Mouse (Mus musculus) megakaryocyte, adult 5-6 weeks (primary cell): Measurements from ENCODE around the gene Sardh. TPM values are rescaled to one million over a fixed set of nuclear protein-coding genes. Genes with fewer than 3 reads are reported as not detected.

Experiments used
- ATAC-seq: 2 replicates; pipeline ENCODE4 v1.8.0; 2016; ENCODE audit warnings: mild to moderate bottlenecking, inconsistent platforms; ENCODE audit not compliant: poor library complexity, severe bottlenecking
- total RNA-seq, 2 experiments: library from RNA; stranded (forward) in 1 of 2; stranded (reverse) in 1 of 2; fragments of 153-499, 151-499 nt in 1 of 2; fragments of 221-1000, 200-1000 nt in 1 of 2; gene quantifications; 2 replicates each; pipeline versions ENCODE4 v1.2.3 to v1.2.4; 2015 to 2017

Gene Sardh
- total RNA-seq, 2 experiments from 2014 or later = 2.0 TPM; not detected in 1

DNA sequence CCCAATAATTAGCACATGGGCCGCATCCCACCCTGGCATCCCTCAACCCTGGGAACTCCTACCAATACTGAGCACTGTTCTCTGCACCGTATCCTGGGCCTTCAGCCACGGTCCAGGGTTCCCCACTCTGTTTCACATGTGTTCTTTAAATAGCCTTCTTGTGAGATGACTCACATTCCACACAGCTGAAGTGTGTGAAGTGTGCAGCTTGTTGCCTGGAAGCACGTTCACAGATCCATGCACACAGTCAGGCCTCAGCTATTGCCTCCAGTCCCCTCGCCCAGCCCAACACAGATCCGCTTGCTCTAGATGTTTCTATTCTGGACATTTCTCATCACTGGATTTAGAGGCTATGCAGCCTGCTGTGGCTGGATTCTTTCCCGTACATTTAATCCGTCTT is 69.0 kb downstream of the Sardh start:
- ATAC-seq = no peak

DNA sequence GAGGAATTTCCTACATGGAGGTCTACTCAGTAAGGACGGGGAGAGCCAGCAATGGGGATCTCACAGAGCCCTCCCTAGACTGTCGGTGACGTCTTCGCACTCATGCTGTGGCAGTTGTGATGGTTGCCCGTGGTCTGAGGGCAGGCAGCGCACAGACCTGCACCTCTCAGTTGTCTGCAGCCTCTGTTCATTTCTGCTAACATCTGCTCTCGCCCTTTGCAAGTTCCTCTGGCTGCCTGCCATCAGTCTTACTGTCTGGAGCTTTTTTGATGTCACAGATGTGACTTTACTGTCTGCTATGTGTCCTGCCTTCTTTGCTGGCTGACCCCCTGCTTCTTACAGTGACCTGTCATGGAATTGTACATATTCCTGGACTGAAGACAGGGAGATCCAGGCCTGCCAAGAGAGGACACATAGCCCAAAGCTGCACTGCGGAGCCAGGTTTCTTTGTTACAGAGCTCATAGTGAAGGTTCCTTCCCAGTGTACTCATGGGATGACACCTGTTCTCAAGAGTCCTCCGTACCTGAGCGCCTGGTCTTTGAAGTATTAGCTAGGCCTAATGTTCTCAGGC is 72.4 kb downstream of the Sardh start:
- ATAC-seq = no peak

DNA sequence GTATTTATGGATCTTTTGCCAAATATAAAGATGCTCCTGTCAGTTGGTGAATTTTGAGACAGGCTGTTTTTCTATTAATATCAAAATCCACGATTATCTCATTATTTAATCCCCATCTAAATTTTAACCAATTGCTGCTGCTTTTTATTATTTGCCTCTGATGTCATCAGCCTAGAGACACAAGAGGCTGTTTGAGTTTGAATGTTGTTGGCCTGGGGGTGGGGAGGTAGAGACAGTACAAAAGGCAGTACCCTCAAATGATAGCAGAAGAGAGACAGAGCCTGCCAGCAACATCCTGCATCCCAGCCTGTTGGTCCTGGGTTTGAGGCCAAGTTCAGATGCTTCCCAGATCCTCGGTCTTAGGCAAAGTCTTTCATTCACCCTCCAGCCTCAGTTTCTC is 73.9 kb downstream of the Sardh start:
- ATAC-seq = no peak

DNA sequence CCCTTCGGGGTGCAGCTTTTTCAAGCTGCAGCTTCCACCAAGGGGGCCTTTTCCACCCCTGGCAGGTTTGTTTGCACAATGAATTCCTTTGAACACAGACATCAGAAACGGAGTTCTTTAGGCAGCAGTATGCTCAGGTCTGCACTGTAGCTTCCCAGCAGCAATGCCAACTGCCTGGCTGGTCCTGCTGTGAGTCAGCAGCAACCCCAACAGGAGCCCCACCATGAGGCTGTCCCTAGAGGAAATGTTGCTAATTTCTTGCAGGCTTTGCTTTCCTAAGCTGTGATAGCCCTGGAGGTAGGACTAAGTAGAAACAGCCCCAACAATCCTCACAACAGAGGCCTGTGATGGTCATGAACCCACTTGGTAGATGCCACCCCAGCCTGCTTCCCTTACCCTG is 81.1 kb downstream of the Sardh start:
- no peak for ATAC-seq

DNA sequence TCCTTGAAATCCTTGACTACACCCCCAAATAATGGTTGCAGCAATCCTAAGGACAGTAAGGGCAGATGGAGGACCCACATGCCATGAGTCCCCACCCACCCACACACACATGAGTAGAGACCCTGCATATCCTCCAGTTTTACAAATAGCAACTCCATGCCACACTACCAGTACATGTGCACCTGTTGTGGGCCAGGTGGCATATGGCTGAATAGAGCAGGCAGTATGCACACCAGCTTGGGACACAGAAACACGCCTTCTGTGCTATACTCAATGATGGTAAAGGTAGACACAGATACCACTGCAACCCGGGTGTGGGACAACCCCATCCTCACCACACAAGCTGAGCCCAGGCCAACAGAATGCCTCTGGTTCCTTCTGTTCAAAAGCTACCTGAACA is 82.1 kb downstream of the Sardh start:
- no peak for ATAC-seq

DNA sequence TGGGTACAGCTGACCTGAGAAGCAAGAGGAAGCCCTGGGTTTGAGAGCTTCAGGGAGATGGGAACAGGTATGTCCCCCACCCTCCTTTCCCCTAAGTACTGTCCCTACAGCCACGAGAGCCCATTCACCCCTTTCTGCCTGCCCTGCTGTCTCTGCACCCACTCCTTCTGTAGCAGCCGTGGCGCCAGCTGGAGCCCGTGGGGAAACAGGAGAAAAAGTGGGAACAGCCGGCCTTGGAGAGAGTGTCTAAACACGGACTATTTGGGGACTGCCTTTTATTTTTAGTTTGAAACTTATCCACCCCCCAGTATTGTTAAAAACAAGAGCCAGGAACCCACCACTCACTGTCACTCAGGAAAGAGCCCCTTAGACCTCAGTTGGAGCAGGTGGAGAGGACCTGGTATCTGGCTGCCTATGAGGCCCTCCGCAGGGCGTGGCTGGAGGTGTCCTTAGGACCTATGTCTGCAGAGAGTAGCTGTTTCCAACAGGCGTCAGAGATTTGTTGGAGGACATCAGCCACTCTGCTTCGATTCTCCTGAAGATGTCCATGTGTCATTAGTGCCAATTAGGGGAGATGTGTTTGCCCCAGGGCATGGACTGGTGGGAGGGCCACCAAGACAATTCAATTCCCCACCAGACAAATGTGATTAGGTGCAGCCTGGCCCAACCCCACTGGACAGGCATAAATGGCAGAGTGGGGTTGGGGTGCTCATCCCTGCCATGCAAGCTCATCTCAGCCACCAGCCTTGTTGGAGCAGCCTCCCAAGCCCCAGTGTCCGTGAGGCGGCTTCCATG is 83.1 kb downstream of the Sardh start, which contains the start of gene Dbh:
TSS of gene Dbh (plus strand) at position 438 of the 795 bp plus-strand sequence.
- ATAC-seq = no peak

DNA sequence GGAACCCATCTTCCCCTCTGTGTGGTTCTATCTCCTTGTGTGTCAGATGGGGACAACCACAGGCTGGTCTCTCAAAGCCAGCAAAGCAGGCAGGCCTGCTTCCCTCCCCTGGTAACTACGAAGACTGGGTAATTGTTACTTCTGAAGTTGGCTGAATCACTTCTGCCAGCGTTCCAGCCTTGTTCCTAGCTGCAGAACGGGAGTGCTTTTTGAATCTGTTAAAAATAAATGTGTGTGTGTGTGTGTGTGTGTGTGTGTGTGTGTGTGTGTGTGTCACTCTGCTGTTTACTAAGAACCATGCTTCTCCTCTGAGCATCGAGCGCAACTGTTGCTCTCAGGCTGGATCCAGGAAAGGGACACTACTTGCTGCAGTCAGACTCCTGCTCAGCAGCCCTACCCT is 84.3 kb downstream of the Sardh start:
- ATAC-seq = no peak

DNA sequence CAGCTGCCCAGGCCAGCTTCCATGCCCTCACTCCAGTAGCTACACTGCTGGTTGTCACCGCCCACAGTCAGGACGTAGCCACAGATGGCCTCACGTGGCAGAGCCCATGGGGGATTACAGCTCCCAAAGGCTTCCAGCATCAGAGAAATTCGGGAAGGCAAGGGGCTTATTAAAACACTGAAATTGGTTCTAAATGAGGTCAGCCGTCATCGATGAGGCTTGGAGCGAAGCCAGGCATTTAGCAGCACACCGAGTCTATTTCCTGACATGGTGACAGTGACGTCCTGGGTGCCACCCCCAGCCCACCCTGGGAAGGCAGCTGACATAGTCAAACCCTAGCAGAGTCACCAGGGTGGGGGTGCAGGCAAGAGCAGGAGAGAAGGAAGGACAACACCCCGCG is 85.5 kb downstream of the Sardh start:
- ATAC-seq = no peak

DNA sequence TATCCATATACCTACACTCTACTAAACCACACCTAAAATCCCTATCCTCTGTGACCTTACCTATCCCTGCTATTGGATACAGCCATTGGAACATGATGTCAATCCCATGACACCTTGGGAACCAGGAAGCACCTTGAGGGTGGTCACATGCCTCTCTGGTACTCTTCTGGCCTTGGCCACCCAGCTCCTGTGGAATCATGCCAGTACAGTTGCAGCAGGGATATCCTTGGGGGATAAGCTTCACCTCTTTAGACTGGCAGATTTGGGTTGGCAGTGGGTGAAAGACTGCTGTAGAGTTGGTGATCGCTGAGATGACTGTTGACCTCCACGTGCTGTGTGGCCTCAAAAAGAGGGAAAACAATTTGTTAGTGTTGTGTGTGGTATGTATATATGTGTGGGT is 86.6 kb downstream of the Sardh start:
- no peak for ATAC-seq

DNA sequence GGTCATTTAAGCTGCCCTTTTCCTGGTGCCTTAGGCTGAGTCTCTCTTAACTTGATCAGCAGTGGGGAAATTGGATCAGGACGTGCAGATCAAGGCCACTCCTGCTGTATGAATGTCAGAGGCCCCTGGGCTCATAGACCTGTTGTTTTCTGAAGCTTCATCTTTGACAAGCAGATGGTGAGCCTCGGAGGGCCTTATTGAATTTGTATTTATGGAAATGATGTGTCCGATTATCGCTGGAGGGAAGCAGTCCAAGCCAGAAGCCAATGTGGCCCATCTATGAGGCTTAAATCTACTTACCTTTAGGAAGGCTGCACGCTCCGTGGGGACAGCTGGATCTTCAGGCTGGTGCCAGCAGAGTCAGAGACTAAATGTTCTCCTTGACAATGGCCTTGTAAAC is 91.5 kb downstream of the Sardh start:
- no peak for ATAC-seq

DNA sequence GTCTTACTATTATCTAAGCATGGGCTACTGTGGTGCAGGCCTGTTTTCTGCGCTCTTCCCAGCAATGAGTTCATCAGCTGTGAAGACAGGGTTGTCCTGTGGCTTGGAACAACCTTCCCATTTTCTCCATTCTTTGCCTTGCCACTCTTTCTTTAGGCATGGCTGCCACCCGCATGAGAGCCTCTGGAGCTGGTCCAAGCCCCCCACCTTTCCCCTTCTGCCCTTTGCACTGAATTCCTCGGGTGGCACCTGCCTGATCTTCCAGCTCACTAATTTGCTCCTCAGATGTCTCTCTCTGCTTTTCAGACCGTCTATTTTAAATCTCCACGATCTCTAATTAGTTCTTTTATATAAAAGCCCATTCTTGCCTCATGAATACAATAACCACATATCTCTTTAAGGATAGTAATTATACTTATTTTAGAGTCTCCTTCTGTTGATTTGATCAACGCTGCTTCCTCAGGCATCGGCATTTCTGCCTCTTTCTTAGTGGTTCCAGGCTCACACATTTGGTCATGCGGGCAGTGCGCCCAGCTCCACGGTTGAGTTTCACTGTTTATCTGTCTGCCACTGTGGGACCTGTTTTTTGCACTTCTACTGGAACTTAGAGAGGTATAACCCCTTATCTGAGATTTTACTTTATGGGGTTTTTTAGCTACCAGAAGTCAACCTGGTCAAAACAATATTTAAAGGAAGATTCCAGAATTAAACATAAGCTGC is 93.5 kb downstream of the Sardh start:
- ATAC-seq = no peak

DNA sequence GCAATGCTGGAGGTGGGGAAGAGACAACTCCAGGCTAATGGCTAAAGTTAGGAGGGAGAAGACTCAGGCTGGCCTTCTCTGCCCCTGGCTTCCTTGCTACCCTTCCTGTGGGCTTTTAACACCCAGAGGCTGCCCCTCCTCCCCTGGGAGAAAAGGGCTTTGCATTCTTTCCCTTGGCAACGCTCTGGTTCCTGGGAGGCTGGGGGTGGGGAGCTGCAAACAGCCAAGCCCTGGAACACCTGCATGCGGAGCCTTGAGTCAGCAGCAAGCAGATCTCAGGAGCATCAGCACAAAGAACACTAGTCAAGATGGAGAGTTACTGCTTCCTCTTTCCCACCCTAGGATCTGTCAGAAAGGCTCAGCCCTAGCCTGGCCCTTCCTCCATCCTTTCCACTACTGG is 98.7 kb downstream of the Sardh start:
- no peak for ATAC-seq

DNA sequence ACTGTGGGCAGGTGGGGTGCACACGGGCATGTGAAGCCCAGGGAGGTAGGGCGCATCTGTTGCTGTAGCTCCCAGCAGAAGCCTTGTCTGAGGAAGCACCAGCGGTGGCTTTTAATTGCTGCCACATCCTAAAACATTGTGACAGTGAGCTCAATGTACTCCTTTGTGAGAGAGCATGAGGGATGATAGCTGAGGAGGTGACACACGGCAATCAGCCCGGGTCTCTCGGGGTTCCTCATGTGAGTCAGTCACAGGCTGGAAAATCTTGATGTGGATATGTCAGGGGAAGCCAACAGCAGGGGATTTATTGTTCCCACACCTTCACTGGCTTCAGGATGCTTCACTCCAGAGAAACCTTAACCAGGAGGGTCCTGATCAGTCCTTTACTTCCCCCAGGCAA is 101.3 kb downstream of the Sardh start:
- no peak for ATAC-seq

DNA sequence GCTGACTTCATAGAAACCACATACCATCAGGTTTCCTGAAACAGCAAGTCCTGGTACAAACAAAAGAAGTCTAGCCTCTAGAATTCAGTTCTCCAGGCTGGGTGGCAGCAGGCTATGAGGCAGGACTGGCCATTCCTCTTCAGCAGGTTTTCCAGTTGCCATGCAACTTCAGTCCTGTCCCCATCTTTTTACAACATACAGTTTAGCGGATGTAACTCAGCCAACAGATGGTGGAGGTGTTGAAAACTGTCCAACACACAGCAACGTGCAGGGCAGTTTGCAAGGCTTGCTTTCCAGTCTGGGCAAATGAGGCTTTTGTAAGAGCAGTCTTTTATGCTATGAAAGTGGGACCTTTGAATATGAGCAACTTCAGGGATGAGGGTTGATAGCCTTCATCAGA is 103.2 kb downstream of the Sardh start:
- ATAC-seq = no peak

DNA sequence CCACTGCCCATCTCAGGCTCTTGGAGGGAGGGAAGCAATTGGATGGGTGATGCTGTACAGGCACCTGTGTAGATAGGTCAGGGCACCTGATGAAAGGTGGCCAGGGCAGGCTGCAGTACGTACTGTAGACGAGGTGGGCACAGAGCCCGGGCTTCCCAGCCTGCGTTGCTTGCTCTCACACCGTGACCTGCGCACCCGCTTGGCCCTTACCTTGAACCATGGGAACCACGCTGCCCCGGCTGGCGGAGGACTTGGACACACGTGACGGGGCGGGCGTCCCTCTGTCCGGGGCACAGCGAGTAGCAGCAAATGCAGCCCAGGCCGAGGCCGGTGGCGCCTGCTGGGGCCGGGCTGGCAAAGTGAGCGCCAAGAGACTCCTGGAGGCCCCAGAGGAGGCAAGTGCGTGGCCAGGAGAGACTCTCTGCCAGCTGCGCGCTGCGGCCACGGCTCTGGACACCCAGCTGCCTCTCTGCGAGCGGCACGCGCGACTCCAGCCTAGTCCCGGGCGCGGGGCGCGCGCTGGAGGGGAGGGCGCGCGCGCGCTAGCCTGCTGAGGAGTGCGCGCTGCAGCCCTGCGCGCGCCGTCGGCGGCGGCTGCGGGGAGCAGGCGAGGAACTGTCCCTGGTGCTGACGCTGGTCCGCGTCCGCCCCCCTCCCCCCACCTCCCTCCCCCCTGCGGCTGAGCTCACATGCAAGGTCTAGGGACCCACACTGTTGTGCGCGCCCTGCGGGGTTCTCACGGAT is 106.0 kb downstream of the Sardh start, which contains the start of gene Fam163b:
TSS of gene Fam163b (minus strand) at position 542 of the 744 bp plus-strand sequence.
- no peak for ATAC-seq

Other genes starting within 250 kb of the Sardh start
- gene Cacfd1, start 238.4 kb downstream of the Sardh start, total RNA-seq (2015) = 11.9 and 14.9 TPM in 2 replicates
- 4.7 and 7.5 TPM in 2 replicates for gene Cacfd1, start 238.4 kb downstream of the Sardh start, total RNA-seq (2017)
- gene Slc2a6, start 220.3 kb downstream of the Sardh start, total RNA-seq (2015) = 23.0 and 23.3 TPM in 2 replicates
- gene Slc2a6, start 220.3 kb downstream of the Sardh start, total RNA-seq (2017) = 39.1 and 40.0 TPM in 2 replicates
- not detected in 2 replicates for gene Mymk, start 176.2 kb downstream of the Sardh start, total RNA-seq (2015)
- gene Mymk, start 176.2 kb downstream of the Sardh start, total RNA-seq (2017) = not detected in 2 replicates
- not detected in 2 replicates for gene Adamtsl2, start 169.0 kb downstream of the Sardh start, total RNA-seq (2015)
- not detected in 2 replicates for gene Adamtsl2, start 169.0 kb downstream of the Sardh start, total RNA-seq (2017)
- not detected in 2 replicates for gene Fam163b, start 105.8 kb downstream of the Sardh start, total RNA-seq (2015)
- gene Fam163b, start 105.8 kb downstream of the Sardh start, total RNA-seq (2017) = not detected in 2 replicates
- gene Dbh, start 83.1 kb downstream of the Sardh start, total RNA-seq (2015) = not detected in 2 replicates
- gene Dbh, start 83.1 kb downstream of the Sardh start, total RNA-seq (2017) = not detected in 2 replicates
- gene Vav2, start 178.7 kb upstream of the Sardh start, total RNA-seq (2015) = 5.9 and 8.0 TPM in 2 replicates
- 11.0 and 11.5 TPM in 2 replicates for gene Vav2, start 178.7 kb upstream of the Sardh start, total RNA-seq (2017)
- gene Brd3os, start 194.0 kb upstream of the Sardh start, total RNA-seq (2015) = 0.93 TPM in 1 of 2 replicates, not detected in the other
- 0.11 TPM in 1 of 2 replicates, not detected in the other for gene Brd3os, start 194.0 kb upstream of the Sardh start, total RNA-seq (2017)